27 mouse cellular contexts compared by ENCODE assay signal in the genomic region with DNA sequence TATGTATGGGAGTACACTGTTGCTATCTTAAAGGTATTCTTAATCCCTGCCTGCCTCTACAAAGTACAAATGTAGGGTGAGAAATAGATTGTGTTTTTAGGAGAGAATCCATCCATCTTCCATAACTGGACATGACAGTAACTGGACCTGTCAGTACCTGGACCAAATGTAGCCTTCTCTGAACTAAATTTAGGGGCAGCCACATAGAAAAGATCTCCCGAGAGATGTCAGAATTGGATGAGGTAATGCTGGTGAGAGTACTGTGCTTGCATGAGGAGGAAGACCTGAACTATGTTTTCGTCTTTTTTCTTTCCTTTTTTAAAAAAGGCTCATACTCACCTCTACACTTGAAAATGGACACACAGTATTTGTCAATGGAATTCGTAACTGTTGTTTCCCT. TPM values are rescaled to one million over a fixed set of nuclear protein-coding genes. Genes with fewer than 3 reads are reported as not detected.
"Had no signal": no experiment of that assay in that cellular context is flagged by ENCODE, and none has a peak within 500 bp of the region (broad histone marks: within the 10 kb centered on the region; RNA-seq: fewer than 3 reads in every experiment).

No protein-coding gene starts in this region.

- DNase-seq: gastrocnemius, postnatal 10 days; gastrocnemius, postnatal 25 days; heart, adult 18-20 months; heart, postnatal 10 days; heart, postnatal 4 days; kidney, adult 18-20 months; kidney, adult 8-10 months; kidney, postnatal 10 days; kidney, postnatal 25 days; kidney, postnatal 4 days; liver; liver, embryonic 13.5 days; liver, postnatal 0 days had no signal

- ATAC-seq: hindbrain, embryonic 16.5 days; inflammation-experienced regulatory T-cells, adult 6 months; intestine, embryonic 16.5 days; liver, postnatal 0 days had no signal

- H3K27ac ChIP-seq: heart, embryonic 10.5 days; hindbrain, embryonic 10.5 days; hindbrain, embryonic 12.5 days; hindbrain, embryonic 14.5 days; layer of hippocampus, adult 2 months; left cerebral cortex, adult 2 months; limb, embryonic 10.5 days; limb, embryonic 12.5 days; liver, embryonic 13.5 days; liver, embryonic 15.5 days had no signal

- H3K4me1 ChIP-seq: hindbrain, embryonic 10.5 days; liver, embryonic 13.5 days; liver, embryonic 15.5 days had no signal

- H3K36me3 ChIP-seq: heart, embryonic 10.5 days; heart, embryonic 12.5 days; hindbrain, embryonic 10.5 days; hindbrain, embryonic 12.5 days; limb, embryonic 10.5 days; limb, embryonic 12.5 days; liver, embryonic 13.5 days; liver, embryonic 15.5 days had no signal

- H3K4me2 ChIP-seq: heart, embryonic 12.5 days; hindbrain, embryonic 12.5 days; hindbrain, embryonic 14.5 days; limb, embryonic 12.5 days; liver, embryonic 11.5 days; liver, embryonic 13.5 days; liver, embryonic 15.5 days had no signal

- H3K4me3 ChIP-seq: heart, embryonic 10.5 days; heart, embryonic 12.5 days; hindbrain, embryonic 10.5 days; hindbrain, embryonic 12.5 days; layer of hippocampus, adult 2 months; left cerebral cortex, adult 2 months; limb, embryonic 10.5 days; limb, embryonic 12.5 days; liver, embryonic 13.5 days; liver, embryonic 15.5 days had no signal

- H3K9me3 ChIP-seq: heart, embryonic 10.5 days; heart, embryonic 12.5 days; hindbrain, embryonic 10.5 days; hindbrain, embryonic 12.5 days; limb, embryonic 10.5 days; limb, embryonic 12.5 days; liver, embryonic 13.5 days; liver, embryonic 15.5 days had no signal

- H3K9ac ChIP-seq: heart, embryonic 12.5 days; hindbrain, embryonic 12.5 days; hindbrain, embryonic 14.5 days; limb, embryonic 12.5 days; liver, embryonic 13.5 days; liver, embryonic 15.5 days; liver, postnatal 0 days had no signal

RNA-seq across cellular contexts. Expression of a gene that starts 6.0 kb away (rescaled TPM):
- polyA plus RNA-seq: inflammation-experienced regulatory T-cells, adult 6 months; liver, embryonic 15.5 days; liver, postnatal 0 days had no signal
